Mouse (Mus musculus) E14TG2a.4 (cell line): ENCODE measurements around the gene Wwox.

Source experiments
- CTCF ChIP-seq: conservative IDR thresholded peaks from 2 replicates; pipeline ENCODE4 v1.5.1; 2014; ENCODE audit warnings: low read length
- NANOG ChIP-seq: IDR thresholded peaks from 2 replicates; pipeline ENCODE4 v1.6.1; 2014; ENCODE audit warnings: borderline replicate concordance, low read length, mixed read lengths

GRCm38 (mm10) chr8:115008624-115009620 lies 569.5 kb downstream of the Wwox start:
- TF ChIP-seq CTCF = no peak
- TF ChIP-seq NANOG = no peak
